Mouse (Mus musculus) megakaryocyte, embryonic 14.5 days (primary cell): ENCODE measurements at regions not wholly inside any gene's neighbourhood (a gene's known extent, or its start where the extent isn't known, plus 50 kb on each side); places are given as distances from the start of the nearest gene placed in this dataset.

ENCODE experiments used
- FLI1 ChIP-seq: IDR thresholded peaks from 2 replicates; pipeline ENCODE4 v1.6.1; 2012; ENCODE audit warnings: low read length, inconsistent platforms, mixed read lengths
- GATA1 ChIP-seq: IDR thresholded peaks from 3 replicates; pipeline ENCODE4 v1.6.1; 2012; ENCODE audit warnings: mixed read lengths, low read length, inconsistent platforms, borderline replicate concordance

GRCm38 (mm10) chrX:99555976-99556781 is 85.1 kb upstream of the Pja1 start:
- TF ChIP-seq GATA1 (no peak), FLI1 (no peak)
